Mouse (Mus musculus): ENCODE measurements around the gene Pcdh7.

DNA sequence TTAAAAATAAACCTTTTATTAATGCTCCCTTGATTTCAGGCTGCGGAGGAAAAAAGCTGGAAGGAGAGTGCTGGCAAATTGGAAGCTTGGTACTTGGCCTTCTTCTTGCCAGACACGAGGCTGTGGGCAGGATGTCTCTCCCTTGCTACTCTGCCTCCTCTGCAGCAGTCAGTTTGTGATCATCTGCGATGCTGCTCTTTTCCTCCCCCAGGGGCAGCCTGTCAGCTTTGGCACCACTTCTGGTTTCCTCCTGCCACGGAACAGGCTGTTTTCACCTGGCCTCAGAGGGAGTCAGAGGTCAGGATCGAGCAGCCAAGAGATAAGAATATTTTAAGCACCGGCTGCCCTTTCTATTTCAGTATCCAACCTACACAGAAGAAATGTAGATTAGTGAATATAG is 25.2 kb downstream of the Pcdh7 start:
- TF ChIP-seq POLR2A (IDR thresholded peaks at IDR 0.05; ENCODE audit: insufficient read depth, low read depth, low read length) (no peak), CTCF (IDR thresholded peaks at IDR 0.05; ENCODE audit: insufficient read depth, low read depth, low read length) (no peak)
